13 mouse cellular contexts compared by ENCODE assay signal in genomic region chr19:47382268-47382667, GRCm38 (mm10).
A peak's percentile ranks its signal among the peaks of the same experiment; 100 is the strongest.
DNase-seq lines count a peak whose midpoint lies in the region; ATAC-seq and TF ChIP-seq lines count a peak whose summit lies in the region.
"Had no signal": no experiment of that assay in that cellular context is flagged by ENCODE, and none has a peak within 500 bp of the region (broad histone marks: within the 10 kb centered on the region; RNA-seq: fewer than 3 reads in every experiment).

No protein-coding gene starts in this region.

- no peak overlapping the region for H3K4me3 ChIP-seq in forebrain, embryonic 14.5 days (ENCODE audit: low read depth, low read length)
- H3K4me3 ChIP-seq in forebrain, embryonic 16.5 days (replicated peaks; ENCODE audit: low read length): no peak overlapping the region
- H3K4me3 ChIP-seq in layer of hippocampus, adult 2 months: no peak overlapping the region
- H3K4me3 ChIP-seq: erythroblast, embryonic 14.5 days; limb, embryonic 10.5 days had no signal

- no peaks in the 10 kb centered on the region for H3K27me3 ChIP-seq in forebrain, embryonic 14.5 days (replicated peaks; ENCODE audit: control insufficient read depth, insufficient read depth, low read length)
- no peaks in the 10 kb centered on the region for H3K27me3 ChIP-seq in forebrain, embryonic 16.5 days (replicated peaks; ENCODE audit: control insufficient read depth, insufficient read depth, low read length)

- DNase-seq in forebrain, embryonic 14.5 days (ENCODE audit: low spot score): peak; percentile 50
- DNase-seq in layer of hippocampus, adult 2 months (ENCODE audit: low spot score in 2 of 2): no peak
- no peak for DNase-seq in layer of hippocampus, postnatal 36 days
- DNase-seq in retina, postnatal 1 day: peak; percentile 43
- DNase-seq in retina, embryonic 14.5 days (ENCODE audit: low spot score): no peak
- peak; percentile 9 for DNase-seq in telencephalon, adult 2 months (ENCODE audit: low read depth, low spot score)
- DNase-seq in layer of hippocampus, postnatal 14 days (ENCODE audit: low spot score in 2 of 2): no peak
- DNase-seq: cerebellum, adult 18-20 months; heart, postnatal 4 days; layer of hippocampus, adult 9-11 months had no signal

- no peaks in the 10 kb centered on the region for H3K4me1 ChIP-seq in forebrain, embryonic 14.5 days (ENCODE audit: control insufficient read depth, insufficient read depth, low read length)
- no peaks in the 10 kb centered on the region for H3K4me1 ChIP-seq in forebrain, embryonic 16.5 days (replicated peaks; ENCODE audit: control insufficient read depth, insufficient read depth, low read length)

- no peak for ATAC-seq in forebrain, embryonic 14.5 days
- no peak for ATAC-seq in forebrain, embryonic 16.5 days

- no peak overlapping the region for H3K27ac ChIP-seq in forebrain, embryonic 14.5 days (ENCODE audit: low read depth, low read length)
- no peak overlapping the region for H3K27ac ChIP-seq in forebrain, embryonic 16.5 days (ENCODE audit: low read length)
- H3K27ac ChIP-seq in layer of hippocampus, adult 2 months: no peak overlapping the region
- H3K27ac ChIP-seq: limb, embryonic 10.5 days had no signal

- WGBS in forebrain, embryonic 14.5 days: 83% methylated on average over 5 of the region's 5 CpGs
- WGBS in forebrain, embryonic 16.5 days: 81% methylated on average over 5 of the region's 5 CpGs

- H3K9me3 ChIP-seq in forebrain, embryonic 14.5 days (replicated peaks; ENCODE audit: control insufficient read depth, low read length): no peaks in the 10 kb centered on the region
- H3K9me3 ChIP-seq in forebrain, embryonic 16.5 days (ENCODE audit: control insufficient read depth, low read length): no peaks in the 10 kb centered on the region
- H3K9me3 ChIP-seq: limb, embryonic 10.5 days had no signal

- TF ChIP-seq CTCF in layer of hippocampus, adult 2 months (conservative IDR thresholded peaks at IDR 0.05): peak; percentile 75

- no peak overlapping the region for H3K9ac ChIP-seq in forebrain, embryonic 14.5 days (ENCODE audit: low read length)
- H3K9ac ChIP-seq in forebrain, embryonic 16.5 days (replicated peaks; ENCODE audit: low read depth, low read length): no peak overlapping the region

- no peak overlapping the region for H3K4me2 ChIP-seq in forebrain, embryonic 14.5 days (ENCODE audit: low read length)
- H3K4me2 ChIP-seq in forebrain, embryonic 16.5 days (ENCODE audit: low read length): no peak overlapping the region

- H3K36me3 ChIP-seq in forebrain, embryonic 14.5 days (ENCODE audit: control insufficient read depth, insufficient read depth, low read length): no peaks in the 10 kb centered on the region
- no peaks in the 10 kb centered on the region for H3K36me3 ChIP-seq in forebrain, embryonic 16.5 days (ENCODE audit: control insufficient read depth, insufficient read depth)
- H3K36me3 ChIP-seq: limb, embryonic 10.5 days had no signal

Comparison
In these comparisons a context has a peak if more than half of its experiments do, and no peak if none do; other contexts are left out.
1. DNase-seq: peak in forebrain, embryonic 14.5 days (single experiment), retina, postnatal 1 day (single experiment) and telencephalon, adult 2 months (single experiment); none in layer of hippocampus, adult 2 months (0 of 2), layer of hippocampus, postnatal 36 days (0 of 2), retina, embryonic 14.5 days (single experiment) and layer of hippocampus, postnatal 14 days (0 of 2).